Mouse (Mus musculus) lung, embryonic 15.5 days (tissue): ENCODE data around the gene Mpdz. TPM values are rescaled to one million over a fixed set of nuclear protein-coding genes. Genes with fewer than 3 reads are reported as not detected.

Experiments
- ATAC-seq: fragments of 200-750 bp; cut with Nextera tagmentation; 2 replicates; pipeline ENCODE4 v1.8.0; 2017; ENCODE audit warnings: moderate number of reproducible peaks, borderline replicate concordance; ENCODE audit not compliant: low FRiP score, low TSS enrichment; ENCODE audit errors: extremely low read depth
- H3K27ac ChIP-seq: fragments of 300-500 bp; sonication (generic); 2 replicates; pipeline ENCODE4 v1.5.1; 2015; ENCODE audit warnings: moderate library complexity, mild to moderate bottlenecking, inconsistent platforms
- H3K27me3 ChIP-seq: fragments of 300-500 bp; sonication (generic); 2 replicates; pipeline ENCODE4 v1.6.1; 2015; ENCODE audit warnings: inconsistent platforms
- H3K36me3 ChIP-seq: fragments of 300-500 bp; sonication (generic); 2 replicates; pipeline ENCODE4 v1.6.1; 2015; ENCODE audit warnings: inconsistent platforms
- H3K4me1 ChIP-seq: fragments of 300-500 bp; sonication (generic); 2 replicates; pipeline ENCODE4 v1.6.1; 2015; ENCODE audit warnings: inconsistent platforms
- H3K4me2 ChIP-seq: fragments of 300-500 bp; sonication (generic); 2 replicates; pipeline ENCODE4 v1.6.1; 2015; ENCODE audit warnings: inconsistent platforms, mild to moderate bottlenecking, moderate library complexity
- H3K4me3 ChIP-seq: fragments of 300-500 bp; sonication (generic); 2 replicates; pipeline ENCODE4 v1.5.1; 2015; ENCODE audit warnings: mild to moderate bottlenecking, inconsistent platforms
- H3K9ac ChIP-seq: fragments of 300-500 bp; sonication (generic); 2 replicates; pipeline ENCODE4 v1.6.1; 2015; ENCODE audit warnings: inconsistent platforms
- H3K9me3 ChIP-seq: fragments of 300-500 bp; sonication (generic); 2 replicates; pipeline ENCODE4 v1.6.1; 2016; ENCODE audit warnings: inconsistent platforms
- WGBS: fragments of 180-500 bp; shearing (Covaris S2); methylation state at CpG from one replicate; pipeline ENCODE4 v1.1.7; 2015; 5-methylcytosine and 5-hydroxymethylcytosine counted together
- polyA plus RNA-seq: library from polyadenylated mRNA; unstranded; fragments of >200 nt; fragmentation: Nextera tagmentation; extraction: Ambion mirVana; gene quantifications from 2 replicates; pipeline ENCODE4 v1.2.1, GENCODE M21; 2015

Mpdz gene
- polyA plus RNA-seq, 1 experiment from 2014 or later = 32.4 TPM

GRCm38 (mm10) chr4:81313246-81313645 is 129.4 kb downstream of the Mpdz start:
- WGBS = 77% methylated on average over 4 of the region's 4 CpGs
- peaks cover 6% of the 10 kb centered on the region for H3K4me1 ChIP-seq
- peaks cover 7% of the 10 kb centered on the region; the same call in 1 of the 2 replicates for H3K36me3 ChIP-seq
- H3K9ac ChIP-seq = no peak overlapping the region
- no peak overlapping the region for H3K4me3 ChIP-seq
- no peaks in the 10 kb centered on the region for H3K27me3 ChIP-seq
- ATAC-seq = no peak
- H3K27ac ChIP-seq = no peak overlapping the region
- no peak overlapping the region for H3K4me2 ChIP-seq
- H3K9me3 ChIP-seq = no peaks in the 10 kb centered on the region

GRCm38 (mm10) chr4:81310168-81310474 is 132.5 kb downstream of the Mpdz start:
- peak overlapping the region; percentile 47; the same call in 1 of the 2 replicates for H3K27ac ChIP-seq
- peaks cover 6% of the 10 kb centered on the region for H3K4me1 ChIP-seq
- H3K36me3 ChIP-seq = peaks cover 13% of the 10 kb centered on the region; the same call in 1 of the 2 replicates
- no peaks in the 10 kb centered on the region for H3K27me3 ChIP-seq
- ATAC-seq = no peak; the same call in 1 of the 2 replicates
- H3K4me3 ChIP-seq = no peak overlapping the region
- WGBS = 66% methylated on average over 2 of the region's 2 CpGs
- H3K4me2 ChIP-seq = no peak overlapping the region
- H3K9ac ChIP-seq = no peak overlapping the region
- no peaks in the 10 kb centered on the region for H3K9me3 ChIP-seq

GRCm38 (mm10) chr4:81309473-81310167 is 133.0 kb downstream of the Mpdz start:
- H3K36me3 ChIP-seq = peaks cover 13% of the 10 kb centered on the region; the same call in 1 of the 2 replicates
- no peak overlapping the region for H3K9ac ChIP-seq
- peaks cover 6% of the 10 kb centered on the region for H3K4me1 ChIP-seq
- H3K27ac ChIP-seq = peak overlapping the region; percentile 47; the same call in 1 of the 2 replicates
- no peak overlapping the region for H3K4me2 ChIP-seq
- no peak overlapping the region for H3K4me3 ChIP-seq
- peak; percentile 23; the same call in 1 of the 2 replicates for ATAC-seq
- no peaks in the 10 kb centered on the region for H3K9me3 ChIP-seq
- 61% methylated on average over 12 of the region's 12 CpGs for whole genome bisulfite sequencing
- H3K27me3 ChIP-seq = no peaks in the 10 kb centered on the region

- Histone ChIP-seq H3K9me3 (no peaks in the 10 kb centered on the region), H3K36me3 (peaks cover 17% of the 10 kb centered on the region; the same call in 1 of the 2 replicates), H3K27ac (no peak overlapping the region), H3K4me1 (peaks cover 6% of the 10 kb centered on the region), H3K9ac (no peak overlapping the region), H3K4me2 (no peak overlapping the region), H3K4me3 (no peak overlapping the region), H3K27me3 (no peaks in the 10 kb centered on the region)
- no peak for ATAC-seq
- WGBS = 83% methylated on average over 10 of the region's 10 CpGs
These were observed 134.9 kb downstream of the Mpdz start for GRCm38 (mm10) chr4:81307596-81308265.

GRCm38 (mm10) chr4:81302056-81302455 is 140.6 kb downstream of the Mpdz start:
- H3K36me3 ChIP-seq = peaks cover 16% of the 10 kb centered on the region
- no peaks in the 10 kb centered on the region for H3K27me3 ChIP-seq
- 87% methylated on average over 3 of the region's 3 CpGs for WGBS
- no peaks in the 10 kb centered on the region for H3K4me1 ChIP-seq
- H3K9ac ChIP-seq = no peak overlapping the region
- ATAC-seq = no peak
- H3K9me3 ChIP-seq = no peaks in the 10 kb centered on the region
- H3K27ac ChIP-seq = no peak overlapping the region
- H3K4me2 ChIP-seq = no peak overlapping the region
- H3K4me3 ChIP-seq = no peak overlapping the region

- Histone ChIP-seq H3K9me3 (no peaks in the 10 kb centered on the region), H3K36me3 (peaks cover 17% of the 10 kb centered on the region), H3K4me2 (no peak overlapping the region), H3K27me3 (no peaks in the 10 kb centered on the region), H3K9ac (no peak overlapping the region), H3K4me1 (no peaks in the 10 kb centered on the region), H3K27ac (no peak overlapping the region), H3K4me3 (no peak overlapping the region)
- no peak for ATAC-seq
- 66% methylated on average over 4 of the region's 4 CpGs for WGBS
These were observed 144.2 kb downstream of the Mpdz start for GRCm38 (mm10) chr4:81298384-81298783.

- no peaks in the 10 kb centered on the region for H3K4me1 ChIP-seq
These were observed 149.3 kb downstream of the Mpdz start for GRCm38 (mm10) chr4:81293309-81293708.

GRCm38 (mm10) chr4:81285564-81285963 is 157.1 kb downstream of the Mpdz start:
- WGBS = 91% methylated on average over 4 of the region's 4 CpGs

More at GRCm38 (mm10) chr4:81293309-81293708, 149.3 kb downstream of the Mpdz start:
- no peak overlapping the region for H3K4me3 ChIP-seq
- ATAC-seq = no peak
- H3K27me3 ChIP-seq = no peaks in the 10 kb centered on the region
- H3K27ac ChIP-seq = no peak overlapping the region
- H3K9me3 ChIP-seq = no peaks in the 10 kb centered on the region
- no peak overlapping the region for H3K9ac ChIP-seq
- H3K4me2 ChIP-seq = no peak overlapping the region
- peaks cover 24% of the 10 kb centered on the region for H3K36me3 ChIP-seq

GRCm38 (mm10) chr4:81283611-81284010 is 159.0 kb downstream of the Mpdz start:
- no peaks in the 10 kb centered on the region for H3K27me3 ChIP-seq
- H3K36me3 ChIP-seq = peaks cover 31% of the 10 kb centered on the region
- no peak for ATAC-seq
- no peaks in the 10 kb centered on the region for H3K9me3 ChIP-seq
- H3K4me2 ChIP-seq = no peak overlapping the region
- H3K9ac ChIP-seq = no peak overlapping the region
- 90% methylated on average over 3 of the region's 3 CpGs for WGBS
- H3K27ac ChIP-seq = no peak overlapping the region
- H3K4me1 ChIP-seq = no peaks in the 10 kb centered on the region
- H3K4me3 ChIP-seq = no peak overlapping the region

More at GRCm38 (mm10) chr4:81285564-81285963, 157.1 kb downstream of the Mpdz start:
- peaks cover 35% of the 10 kb centered on the region for H3K36me3 ChIP-seq
- no peak overlapping the region for H3K4me2 ChIP-seq
- H3K4me1 ChIP-seq = no peaks in the 10 kb centered on the region
- no peak for ATAC-seq
- H3K4me3 ChIP-seq = no peak overlapping the region
- H3K27ac ChIP-seq = no peak overlapping the region
- H3K9me3 ChIP-seq = no peaks in the 10 kb centered on the region
- H3K9ac ChIP-seq = no peak overlapping the region
- no peaks in the 10 kb centered on the region for H3K27me3 ChIP-seq

GRCm38 (mm10) chr4:81283081-81283480 is 159.5 kb downstream of the Mpdz start:
- Histone ChIP-seq H3K36me3 (peaks cover 31% of the 10 kb centered on the region), H3K27ac (no peak overlapping the region), H3K4me2 (no peak overlapping the region), H3K4me3 (no peak overlapping the region), H3K9me3 (no peaks in the 10 kb centered on the region), H3K4me1 (no peaks in the 10 kb centered on the region), H3K27me3 (no peaks in the 10 kb centered on the region), H3K9ac (no peak overlapping the region)
- WGBS = 88% methylated on average over 6 of the region's 6 CpGs
- ATAC-seq = no peak

GRCm38 (mm10) chr4:81280098-81280497 is 162.5 kb downstream of the Mpdz start:
- H3K27ac ChIP-seq = no peak overlapping the region
- WGBS = 60% methylated on average over 4 of the region's 4 CpGs
- no peak overlapping the region for H3K4me3 ChIP-seq
- no peak for ATAC-seq
- no peaks in the 10 kb centered on the region for H3K27me3 ChIP-seq
- peaks cover 22% of the 10 kb centered on the region for H3K36me3 ChIP-seq
- H3K4me2 ChIP-seq = no peak overlapping the region
- H3K4me1 ChIP-seq = no peaks in the 10 kb centered on the region
- H3K9me3 ChIP-seq = no peaks in the 10 kb centered on the region
- no peak overlapping the region for H3K9ac ChIP-seq

- ATAC-seq = no peak
- peaks cover 17% of the 10 kb centered on the region for H3K36me3 ChIP-seq
These were observed 163.2 kb downstream of the Mpdz start for GRCm38 (mm10) chr4:81279451-81279850.

More at GRCm38 (mm10) chr4:81279451-81279850, 163.2 kb downstream of the Mpdz start:
- WGBS = 88% methylated on average over 5 of the region's 5 CpGs
- Histone ChIP-seq H3K4me1 (no peaks in the 10 kb centered on the region), H3K4me3 (no peak overlapping the region), H3K4me2 (no peak overlapping the region), H3K27ac (no peak overlapping the region), H3K9me3 (no peaks in the 10 kb centered on the region), H3K27me3 (no peaks in the 10 kb centered on the region), H3K9ac (no peak overlapping the region)
